Mouse (Mus musculus): ENCODE results near the gene Itpk1. TPM values are rescaled to one million over a fixed set of nuclear protein-coding genes. Genes with fewer than 3 reads are reported as not detected.

Itpk1 gene
- total RNA-seq, 2 experiments from 2014 or later: 1.2 to 5.3 TPM

DNA sequence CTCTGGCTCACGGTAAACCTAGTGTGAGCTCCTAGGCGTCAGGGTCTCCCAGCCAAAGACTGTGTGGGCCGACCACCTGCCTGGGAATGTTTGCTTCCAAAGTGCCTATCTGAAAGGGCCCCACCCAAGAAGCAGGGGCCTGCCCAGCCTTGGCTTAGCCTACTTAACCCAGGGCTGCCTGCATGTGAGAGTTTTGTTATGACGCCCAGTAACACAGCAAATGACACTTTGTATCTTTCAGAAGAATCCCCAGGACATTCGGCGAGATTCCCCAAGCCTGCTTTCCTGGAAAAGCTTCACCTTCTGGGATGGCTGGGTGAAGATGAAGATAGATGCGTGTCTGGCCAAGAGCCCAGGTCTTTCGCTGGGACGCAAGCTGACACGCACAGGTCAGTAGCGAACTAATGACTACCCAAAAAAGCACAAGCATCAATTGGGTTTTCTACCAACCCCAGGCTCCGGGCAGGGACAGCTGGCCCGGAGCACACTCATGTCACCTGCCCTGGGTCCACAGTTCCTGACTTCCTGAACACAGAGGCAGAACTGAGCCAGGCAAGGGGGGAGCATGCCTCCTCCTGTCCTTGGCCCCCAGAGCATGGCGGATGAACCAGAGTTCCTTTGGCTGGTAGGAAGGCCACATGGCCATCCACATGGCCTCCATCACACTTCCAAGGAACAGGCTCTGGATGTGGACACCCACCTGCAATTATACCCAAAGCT lies 7.9 kb downstream of the Itpk1 start:
- ATAC-seq (replicated peaks; ENCODE audit: low FRiP score, poor library complexity, severe bottlenecking): no peak

DNA sequence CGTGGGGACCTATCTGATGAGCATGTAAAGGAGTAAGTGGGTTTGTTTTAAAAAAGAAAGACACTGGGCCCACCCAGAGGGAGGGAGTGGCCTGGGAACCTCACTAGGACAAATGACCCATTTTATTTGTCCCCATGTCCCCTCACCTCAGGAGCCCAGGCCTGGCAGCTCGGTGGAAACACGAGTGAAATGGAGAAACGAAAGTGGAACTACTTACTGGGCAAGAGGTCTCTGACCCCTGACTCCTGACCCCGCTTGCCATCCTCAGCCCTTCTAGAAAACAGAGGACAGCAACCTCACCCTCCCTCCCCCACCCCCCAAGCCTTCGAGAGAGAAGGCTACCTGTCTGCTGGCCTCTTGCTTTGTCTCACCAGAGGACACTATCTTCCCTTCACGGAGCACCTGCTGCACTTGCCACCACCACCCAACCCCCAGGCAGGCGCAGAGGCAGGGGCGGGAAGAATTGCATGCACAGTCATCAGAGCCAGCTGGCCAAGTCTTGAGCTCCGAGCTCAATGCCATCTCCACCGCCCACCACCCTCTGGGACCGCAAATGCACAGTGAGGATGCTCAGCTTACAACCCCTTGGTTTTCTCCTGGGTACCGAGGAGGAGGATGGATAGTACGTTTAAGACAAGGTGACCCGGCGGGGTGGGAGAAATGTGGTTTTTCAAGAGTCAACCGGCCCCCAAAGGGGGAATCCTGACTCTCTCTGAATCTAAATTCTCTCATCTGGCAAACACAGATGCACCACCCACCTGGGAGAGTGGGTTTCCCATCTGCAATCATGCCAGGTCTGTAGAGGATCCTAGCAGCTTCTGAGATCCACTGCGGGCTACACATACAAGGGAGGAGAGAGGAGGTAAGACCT lies 9.1 kb downstream of the Itpk1 start:
- ATAC-seq (replicated peaks; ENCODE audit: low FRiP score, poor library complexity, severe bottlenecking): no peak

DNA sequence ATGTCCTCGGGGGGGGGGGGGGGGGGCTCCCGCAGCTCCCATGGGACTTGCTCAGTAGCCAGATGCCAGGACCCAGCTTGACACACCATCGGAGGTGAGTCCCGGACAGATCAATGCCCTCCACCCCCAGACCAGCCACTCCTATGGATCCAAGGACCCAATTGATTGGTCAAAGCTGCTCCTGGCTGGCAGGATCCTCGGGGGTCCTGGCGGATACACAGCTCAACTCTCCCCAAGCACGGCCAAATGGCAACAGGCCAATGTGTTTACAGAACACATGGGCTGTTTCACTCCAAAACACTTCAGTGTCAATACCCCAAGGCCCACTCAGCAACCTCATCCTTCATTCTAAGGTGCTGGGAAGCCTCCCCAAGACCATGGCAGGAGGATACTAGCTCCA lies 13.0 kb downstream of the Itpk1 start:
- no peak for ATAC-seq (replicated peaks; ENCODE audit: low FRiP score, poor library complexity, severe bottlenecking)

DNA sequence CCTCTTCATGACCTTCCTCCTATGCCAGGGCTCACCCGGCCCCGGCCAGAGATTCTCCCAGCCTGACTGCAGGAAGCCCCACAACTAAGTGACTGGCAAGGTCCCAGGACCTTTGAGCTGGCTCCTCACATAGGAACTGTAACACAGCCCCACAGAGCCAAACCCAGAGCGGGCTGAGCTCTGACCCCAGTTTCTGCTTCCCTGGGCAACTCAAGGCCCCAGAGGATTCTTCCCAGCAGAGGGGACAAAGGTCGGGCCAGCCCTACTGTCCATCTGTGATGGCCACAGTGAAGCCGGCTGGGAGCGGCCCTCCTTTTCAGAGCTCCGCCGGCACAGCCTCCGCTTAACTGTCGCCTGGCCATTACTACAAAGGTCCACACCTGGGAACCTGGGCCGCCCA lies 13.6 kb downstream of the Itpk1 start:
- no peak for ATAC-seq (replicated peaks; ENCODE audit: low FRiP score, poor library complexity, severe bottlenecking)

DNA sequence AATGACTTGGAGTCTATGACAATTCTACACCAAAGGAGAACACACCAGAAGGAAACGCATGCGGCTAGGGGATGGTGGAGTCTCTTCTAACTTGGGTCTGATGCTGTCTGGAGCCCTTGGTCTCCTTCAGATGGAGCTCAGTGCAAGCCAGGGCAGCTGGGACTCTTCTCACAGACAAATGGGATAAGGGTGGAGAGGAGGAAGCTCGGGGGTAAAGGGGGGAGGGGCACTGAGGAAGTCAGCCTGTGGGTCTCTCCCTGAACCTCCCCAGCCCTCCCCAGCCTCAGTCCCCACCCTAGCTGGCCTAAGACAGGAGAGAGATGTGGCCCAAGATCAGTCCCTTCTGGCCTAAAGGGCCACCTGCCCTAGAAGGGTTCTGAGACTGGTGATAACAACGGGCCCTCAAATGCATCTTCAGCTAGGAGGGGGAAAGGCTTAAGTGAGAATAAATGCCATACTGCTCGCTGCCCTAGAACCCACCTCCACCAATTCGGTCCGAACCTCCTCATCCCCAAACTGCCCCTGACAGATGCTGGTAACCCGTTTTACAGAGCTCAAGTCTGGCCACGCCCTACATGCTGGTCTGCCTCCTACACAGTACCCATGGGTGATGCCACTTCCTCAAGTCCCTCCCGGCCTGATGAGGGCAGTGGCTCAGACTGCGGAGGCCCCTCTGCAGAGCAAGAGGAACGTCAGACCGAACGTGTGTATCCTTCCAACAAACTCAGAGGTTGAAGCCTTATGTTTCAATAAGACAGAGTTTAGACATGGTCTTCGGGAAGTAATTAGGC lies 14.8 kb downstream of the Itpk1 start:
- ATAC-seq (replicated peaks; ENCODE audit: low FRiP score, poor library complexity, severe bottlenecking): no peak

DNA sequence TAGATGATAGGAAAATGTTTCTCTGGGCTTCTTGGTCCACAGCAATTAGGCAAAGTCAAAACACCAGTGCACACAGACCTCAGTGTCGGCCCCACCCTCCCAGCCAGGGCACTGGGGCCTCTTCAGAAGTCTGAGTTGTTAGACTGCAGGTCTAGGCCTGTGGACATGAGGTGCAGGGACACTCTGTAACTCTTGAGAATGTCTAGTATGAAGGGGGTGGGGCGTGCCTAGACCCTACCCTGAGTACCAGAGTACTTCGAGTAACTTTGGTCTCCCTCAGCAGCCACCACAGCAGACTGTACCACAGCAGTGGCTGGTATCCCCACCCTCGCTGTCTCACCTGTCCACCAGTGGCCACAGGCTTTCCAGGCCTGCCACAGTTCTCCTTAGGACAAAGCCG lies 18.4 kb downstream of the Itpk1 start:
- ATAC-seq (replicated peaks; ENCODE audit: low FRiP score, poor library complexity, severe bottlenecking): no peak

DNA sequence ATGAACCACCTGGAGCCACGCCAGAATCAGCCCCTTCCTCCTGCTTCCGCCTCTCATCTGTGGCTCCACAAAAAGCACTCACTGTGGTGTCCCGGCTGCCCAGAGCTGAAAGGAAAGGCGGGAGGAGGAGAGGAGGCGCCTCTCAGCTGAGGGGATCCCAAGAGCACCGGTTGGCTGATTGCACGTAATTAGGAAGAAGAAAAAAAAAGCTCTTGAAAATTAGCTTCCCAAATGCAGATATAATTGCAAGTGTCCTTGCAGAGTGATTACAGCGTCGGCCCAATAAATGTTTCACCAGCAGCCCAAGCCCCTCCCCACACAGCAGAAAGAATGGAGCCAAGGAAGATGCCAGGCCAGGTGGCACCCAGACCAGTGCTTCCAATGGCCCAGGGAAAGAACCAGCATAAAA lies 19.2 kb downstream of the Itpk1 start:
- no peak for ATAC-seq (replicated peaks; ENCODE audit: low FRiP score, poor library complexity, severe bottlenecking)

DNA sequence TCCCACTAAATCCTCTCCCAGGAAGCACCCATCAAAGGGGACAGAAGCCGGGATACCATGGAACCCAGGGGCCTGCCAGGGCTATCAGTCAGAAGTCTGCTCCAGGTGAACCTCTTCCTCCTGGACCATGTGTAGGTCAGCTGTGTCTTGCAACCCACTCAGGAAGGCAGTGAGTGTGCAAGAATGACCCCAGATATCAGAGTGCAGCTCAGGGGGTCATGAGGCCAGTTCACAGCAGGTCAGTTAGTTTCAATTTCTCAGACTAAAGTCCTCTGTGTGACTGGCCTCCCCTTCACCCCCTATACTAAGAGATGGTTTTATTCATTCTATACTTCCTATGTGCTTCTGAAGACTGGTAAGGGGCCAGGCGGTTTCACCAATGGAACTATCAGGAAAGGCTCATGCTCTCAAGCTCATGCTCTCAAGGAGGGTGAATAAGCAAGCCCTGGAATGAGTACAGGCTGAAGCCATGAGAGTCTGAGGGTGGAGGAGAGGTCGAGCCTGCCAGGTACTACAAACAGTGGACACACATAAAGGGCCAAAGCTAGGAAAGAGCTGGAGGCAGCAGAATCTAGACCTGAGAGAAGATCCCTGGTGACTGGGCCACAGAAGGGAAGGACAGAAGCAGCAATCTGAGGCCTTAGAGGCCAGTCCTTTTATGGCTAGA lies 19.9 kb downstream of the Itpk1 start:
- no peak for ATAC-seq (replicated peaks; ENCODE audit: low FRiP score, poor library complexity, severe bottlenecking)

DNA sequence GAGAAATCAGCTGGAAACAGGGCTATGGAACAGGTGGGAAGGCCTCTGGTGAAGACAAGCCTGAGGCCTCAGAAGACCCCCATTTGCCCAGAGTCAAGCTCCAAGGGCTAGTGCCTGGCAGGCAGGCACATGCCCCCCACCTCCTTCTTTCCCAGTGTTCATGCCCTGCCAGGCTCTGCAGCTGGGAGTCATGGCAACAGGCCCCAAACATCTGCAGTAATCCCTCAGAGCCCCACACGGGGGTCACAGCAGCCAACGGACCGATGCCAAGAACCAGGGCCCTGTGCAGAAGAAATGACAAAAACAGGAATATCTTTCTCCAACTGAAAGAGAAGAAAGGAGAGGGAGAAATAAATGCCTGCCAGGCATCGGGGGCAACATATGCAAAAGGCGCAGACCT lies 20.8 kb downstream of the Itpk1 start:
- no peak for ATAC-seq (replicated peaks; ENCODE audit: low FRiP score, poor library complexity, severe bottlenecking)

DNA sequence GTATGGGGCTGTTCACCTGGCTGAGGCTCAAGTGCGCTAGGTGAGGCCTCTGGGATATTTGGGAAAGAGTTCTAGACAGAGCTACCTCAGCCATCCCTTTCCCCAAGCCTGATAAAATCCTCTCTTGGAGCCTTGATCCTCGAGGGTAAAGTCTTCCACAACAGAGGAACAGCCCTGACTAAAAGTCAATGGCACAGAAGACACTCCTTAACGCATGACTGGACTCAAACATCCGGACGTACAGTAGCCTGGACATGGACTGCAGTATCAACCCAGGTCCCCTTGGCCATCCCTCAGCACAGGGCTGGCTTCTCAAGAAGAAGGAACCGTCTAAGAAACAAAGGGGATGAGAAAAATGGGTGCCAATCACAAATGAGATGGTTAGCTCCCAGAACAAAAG lies 21.3 kb downstream of the Itpk1 start:
- no peak for ATAC-seq (replicated peaks; ENCODE audit: low FRiP score, poor library complexity, severe bottlenecking)

DNA sequence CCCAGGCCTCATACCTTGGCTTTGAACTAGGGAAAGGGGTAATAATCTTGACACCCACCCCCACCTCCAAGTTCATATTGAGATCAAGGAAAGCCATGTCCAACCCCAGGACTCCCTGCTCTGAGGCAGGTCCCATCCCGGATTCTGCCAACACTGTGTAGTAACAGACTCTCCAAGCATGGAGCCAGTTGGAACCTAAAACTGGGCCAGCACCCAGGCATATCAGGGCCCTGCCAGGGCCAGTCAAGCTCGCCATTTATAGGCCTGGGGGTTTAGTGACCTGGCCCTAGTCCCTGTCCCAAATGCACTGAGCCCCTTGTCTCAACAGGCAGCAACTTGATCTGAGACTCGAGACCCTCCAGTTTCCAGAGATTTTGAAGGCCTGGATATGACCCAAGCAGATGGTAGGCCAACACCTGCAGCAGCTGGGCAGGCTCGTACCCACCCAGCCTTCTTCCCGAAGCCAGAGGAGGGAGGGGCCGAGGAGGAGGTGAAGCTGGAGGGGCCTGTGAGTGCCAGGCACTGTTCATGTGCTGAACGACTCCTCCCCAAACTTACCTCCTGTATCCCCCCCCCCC lies 21.9 kb downstream of the Itpk1 start:
- ATAC-seq (replicated peaks; ENCODE audit: low FRiP score, poor library complexity, severe bottlenecking): no peak

DNA sequence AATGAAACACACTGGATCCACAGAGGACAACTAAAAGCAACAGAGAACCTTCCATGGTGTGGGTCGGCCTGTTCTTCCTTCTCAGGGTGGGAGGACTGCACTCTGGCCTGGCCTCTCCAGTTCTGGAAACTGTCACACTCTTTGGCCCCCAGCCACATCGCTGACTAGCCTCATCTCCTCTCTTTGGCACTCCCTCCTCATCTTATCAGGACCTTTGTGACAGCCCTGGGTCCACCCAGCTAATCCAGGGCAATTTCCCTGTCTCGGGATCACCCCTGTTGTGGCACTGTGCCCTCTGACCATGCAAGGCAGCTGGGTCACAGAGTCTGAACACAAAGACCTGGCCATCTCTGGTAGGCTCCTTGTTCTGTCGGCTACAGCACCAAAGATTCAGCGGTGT lies 22.6 kb downstream of the Itpk1 start:
- ATAC-seq (replicated peaks; ENCODE audit: low FRiP score, poor library complexity, severe bottlenecking): no peak

DNA sequence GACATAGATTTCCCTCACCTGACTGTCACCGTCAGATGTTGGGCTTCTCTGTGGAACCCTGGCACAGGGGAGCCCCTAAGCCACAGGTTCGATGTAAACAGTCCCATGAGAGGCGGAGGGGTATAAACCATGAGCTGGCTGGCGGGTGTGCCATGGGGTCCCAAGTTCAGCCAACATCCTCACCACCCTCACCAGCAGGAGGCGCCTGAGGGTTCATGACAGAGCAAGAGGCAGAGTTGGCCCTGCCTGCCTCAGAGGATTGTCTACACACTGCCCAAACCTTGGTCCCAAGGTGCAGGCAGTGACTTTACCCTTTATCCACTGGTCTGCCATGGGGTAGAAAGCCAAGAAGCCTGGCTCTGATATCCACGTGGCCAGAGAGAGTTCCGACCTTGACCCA lies 23.1 kb downstream of the Itpk1 start:
- ATAC-seq (replicated peaks; ENCODE audit: low FRiP score, poor library complexity, severe bottlenecking): no peak

DNA sequence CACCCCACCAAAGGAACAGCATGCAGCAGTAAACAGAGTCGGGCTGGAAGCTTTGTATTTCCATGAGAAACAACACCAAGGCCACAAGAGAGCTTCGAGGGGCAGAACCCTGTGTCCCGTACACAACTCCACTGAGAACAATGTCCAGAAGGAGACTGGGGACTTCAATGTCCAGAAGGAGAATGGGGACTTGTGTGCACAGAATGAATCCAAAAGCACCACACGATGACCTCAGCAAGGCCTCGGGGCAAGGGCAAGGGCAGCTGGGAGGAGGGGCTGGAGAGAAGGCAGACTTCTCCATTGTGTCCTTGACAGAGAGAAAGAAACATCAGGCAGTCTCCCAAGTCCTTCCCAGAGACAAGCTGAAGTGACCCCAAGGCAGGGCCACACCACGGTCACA lies 25.9 kb downstream of the Itpk1 start:
- no peak for ATAC-seq (replicated peaks; ENCODE audit: low FRiP score, poor library complexity, severe bottlenecking)

DNA sequence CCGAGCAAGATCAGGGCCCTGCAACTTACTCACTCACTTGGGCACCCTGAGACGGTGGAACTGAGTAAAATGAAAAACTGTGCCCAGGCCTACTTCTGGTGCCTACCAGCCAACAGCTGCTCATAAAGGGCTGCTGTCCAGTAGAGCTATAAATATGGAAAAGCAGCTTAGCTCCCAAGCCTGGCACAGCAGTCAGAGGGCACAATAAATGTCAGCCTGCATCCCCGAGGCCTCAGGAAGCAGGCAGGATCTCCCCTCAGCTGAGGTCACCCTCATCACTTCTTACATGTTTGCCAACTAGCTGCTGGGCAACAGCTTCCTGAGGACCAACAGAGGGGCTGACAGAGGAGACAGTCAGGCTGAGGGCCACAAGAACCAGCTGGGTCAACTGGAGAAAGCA lies 27.6 kb downstream of the Itpk1 start:
- ATAC-seq (replicated peaks; ENCODE audit: low FRiP score, poor library complexity, severe bottlenecking): no peak

DNA sequence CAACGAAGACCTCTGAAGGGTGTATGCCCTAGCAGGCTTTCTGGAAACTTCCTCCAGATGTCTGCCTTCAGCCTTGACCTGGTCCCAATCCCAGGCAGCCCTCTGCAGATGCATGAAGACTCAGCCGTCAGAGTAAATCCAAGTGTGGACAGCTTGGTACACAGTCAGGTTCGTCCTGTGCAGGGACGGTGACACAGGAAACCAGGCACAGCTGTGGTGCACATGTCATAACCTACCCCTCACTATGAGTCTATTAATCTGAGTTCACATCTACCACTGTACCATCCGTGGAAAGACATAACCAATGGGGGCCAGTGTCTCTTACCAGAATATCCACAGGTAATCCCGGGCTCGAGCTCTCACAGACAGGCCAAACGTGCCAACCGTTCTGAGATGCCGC lies 30.2 kb downstream of the Itpk1 start:
- ATAC-seq (replicated peaks; ENCODE audit: low FRiP score, poor library complexity, severe bottlenecking): no peak

DNA sequence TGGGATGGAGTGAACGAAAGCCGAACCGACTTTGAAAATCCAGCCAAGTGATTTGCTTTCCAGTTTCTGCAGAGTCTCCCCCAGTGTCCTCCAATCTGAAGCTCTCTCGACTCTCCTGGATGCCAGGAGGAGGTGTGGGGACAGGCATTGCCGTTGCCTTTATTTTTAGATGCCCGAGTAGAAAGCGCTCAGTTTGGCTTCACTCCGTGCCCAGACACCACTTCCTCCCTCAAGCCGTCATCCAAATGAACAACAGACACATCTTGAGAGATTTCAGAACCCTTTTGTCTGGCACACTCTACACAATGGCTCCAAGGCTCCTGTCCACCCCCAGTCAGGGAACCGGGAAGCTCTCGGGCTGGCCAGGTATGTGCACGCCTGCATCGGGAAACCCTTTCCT lies 30.6 kb downstream of the Itpk1 start:
- ATAC-seq (replicated peaks; ENCODE audit: low FRiP score, poor library complexity, severe bottlenecking): no peak

DNA sequence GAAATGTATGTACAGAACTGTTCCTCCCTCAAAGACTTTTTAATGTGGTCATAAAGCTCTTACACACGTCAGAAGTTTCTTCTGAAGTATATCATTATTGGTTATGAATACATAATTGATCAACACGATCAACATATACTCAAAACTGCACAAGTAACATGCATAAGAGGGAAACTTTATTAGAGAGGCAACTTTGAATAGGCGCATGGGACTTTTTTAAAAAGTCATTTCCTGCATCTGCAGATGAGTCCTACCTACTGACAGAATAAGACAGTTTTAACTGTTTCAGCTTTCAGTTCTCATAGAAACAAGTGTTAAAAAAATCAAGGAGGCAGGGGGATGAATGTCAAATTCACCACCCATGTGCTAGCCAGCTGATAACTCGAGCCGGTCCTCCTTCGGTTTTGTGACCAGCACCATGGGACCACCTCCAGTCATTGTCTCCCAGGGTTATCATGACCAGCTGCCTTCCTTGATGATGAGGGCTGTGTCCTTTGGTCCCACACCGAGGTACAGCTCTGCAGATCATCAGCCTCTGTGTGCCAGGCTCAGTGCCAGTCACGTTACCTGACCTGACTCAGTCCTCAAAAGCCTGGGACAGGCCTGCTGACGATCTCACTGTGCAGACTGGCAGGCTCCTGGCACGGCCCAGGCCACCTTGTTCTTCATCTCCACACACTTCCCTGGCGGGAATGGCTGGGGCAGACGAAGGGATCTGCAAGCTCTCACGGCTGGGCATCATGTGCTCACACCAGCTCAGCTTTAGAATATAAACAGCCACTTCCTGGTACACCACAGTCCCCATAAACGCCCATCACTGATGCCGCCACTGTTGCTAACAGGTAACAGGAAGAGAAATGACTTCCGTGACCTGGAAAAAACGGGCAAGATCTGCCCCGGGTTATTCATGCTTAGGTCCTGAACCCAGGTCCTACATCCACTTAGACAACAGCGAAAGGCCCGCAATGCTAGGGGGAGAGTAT lies 31.6 kb downstream of the Itpk1 start:
- ATAC-seq (replicated peaks; ENCODE audit: low FRiP score, poor library complexity, severe bottlenecking): no peak

DNA sequence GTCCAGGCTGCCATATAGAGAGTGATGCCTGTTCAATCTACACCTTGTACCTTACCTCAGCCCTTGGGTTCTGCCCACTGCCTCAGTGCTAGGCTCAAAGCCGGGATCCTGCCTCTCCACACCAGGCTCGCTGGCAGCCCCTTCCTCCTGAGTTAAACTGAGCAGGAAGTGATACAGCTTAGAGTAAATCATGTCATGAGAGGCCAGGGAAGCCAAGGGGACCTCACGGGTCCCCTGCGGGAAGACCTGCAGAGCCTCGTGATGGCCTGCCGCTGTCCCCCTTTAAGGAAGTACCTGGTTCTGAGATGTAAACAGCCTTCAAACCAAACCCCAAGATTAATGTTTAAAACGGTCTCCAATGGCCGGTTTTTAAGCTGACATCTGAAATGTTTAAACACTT lies 32.6 kb downstream of the Itpk1 start:
- no peak for ATAC-seq (replicated peaks; ENCODE audit: low FRiP score, poor library complexity, severe bottlenecking)

All from erythroblast, adult 5-6 weeks (primary cell).